Mouse (Mus musculus): ENCODE results near the gene 4930402F06Rik. TPM values are rescaled to one million over a fixed set of nuclear protein-coding genes. Genes with fewer than 3 reads are reported as not detected.

4930402F06Rik gene
- total and polyA plus RNA-seq, 2 experiments from 2014 or later: not detected

- Histone ChIP-seq H3K27ac (no peak overlapping the region), H3K4me3 (ENCODE audit: low read length) (no peak overlapping the region), H3K36me3 (ENCODE audit: insufficient read depth, low read length) (no peaks in the 10 kb centered on the region), H3K4me1 (ENCODE audit: insufficient read depth, low read length) (peaks cover 11% of the 10 kb centered on the region; the same call in 1 of the 2 replicates), H3K4me2 (ENCODE audit: low read depth, low read length) (no peak overlapping the region), H3K27me3 (ENCODE audit: insufficient read depth, low read length) (no peaks in the 10 kb centered on the region), H3K9me3 (ENCODE audit: low read length) (no peaks in the 10 kb centered on the region), H3K9ac (replicated peaks; ENCODE audit: low read length) (no peak overlapping the region)
- 69% methylated on average over 10 of the region's 10 CpGs for WGBS
- ATAC-seq (no peak), DNase-seq (ENCODE audit: low spot score) (no peak)
- TF ChIP-seq CTCF (IDR thresholded peaks at IDR 0.05; ENCODE audit: low read depth): no peak
These were observed 69.4 kb downstream of the 4930402F06Rik start for GRCm38 (mm10) chr2:35327583-35327982.

DNA sequence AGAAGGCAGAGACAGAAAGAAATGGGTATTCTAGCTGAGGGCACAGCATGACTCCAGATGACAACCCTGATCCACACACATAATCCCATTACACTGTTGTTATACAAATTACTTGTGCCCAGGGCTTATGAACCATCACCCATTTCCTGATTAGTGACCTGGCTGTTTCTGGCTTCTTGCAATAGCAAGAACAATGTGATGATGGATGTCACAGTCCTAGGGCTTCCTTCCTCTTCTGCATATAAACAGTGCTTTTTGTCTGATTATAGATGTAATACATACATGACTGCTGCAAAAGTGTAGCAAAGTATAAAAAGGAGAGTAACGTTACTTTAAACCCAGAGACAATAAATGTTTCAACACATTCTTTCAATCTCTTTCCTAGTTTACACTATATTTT lies 70.0 kb downstream of the 4930402F06Rik start:
- Histone ChIP-seq H3K4me2 (ENCODE audit: low read depth, low read length) (no peak overlapping the region), H3K27me3 (ENCODE audit: insufficient read depth, low read length) (no peaks in the 10 kb centered on the region), H3K9me3 (ENCODE audit: low read length) (no peaks in the 10 kb centered on the region), H3K27ac (no peak overlapping the region), H3K36me3 (ENCODE audit: insufficient read depth, low read length) (no peaks in the 10 kb centered on the region), H3K9ac (replicated peaks; ENCODE audit: low read length) (no peak overlapping the region), H3K4me1 (ENCODE audit: insufficient read depth, low read length) (peaks cover 18% of the 10 kb centered on the region), H3K4me3 (ENCODE audit: low read length) (no peak overlapping the region)
- WGBS: 61% methylated on average over 1 of the region's 1 CpGs
- ATAC-seq (no peak), DNase-seq (ENCODE audit: low spot score) (no peak)
- TF ChIP-seq CTCF (IDR thresholded peaks at IDR 0.05; ENCODE audit: low read depth): no peak

GRCm38 (mm10) chr2:35325930-35326329 lies 71.0 kb downstream of the 4930402F06Rik start:
- Histone ChIP-seq H3K4me1 (ENCODE audit: insufficient read depth, low read length) (peaks cover 20% of the 10 kb centered on the region), H3K4me3 (ENCODE audit: low read length) (no peak overlapping the region), H3K9ac (replicated peaks; ENCODE audit: low read length) (no peak overlapping the region), H3K36me3 (ENCODE audit: insufficient read depth, low read length) (no peaks in the 10 kb centered on the region), H3K4me2 (ENCODE audit: low read depth, low read length) (no peak overlapping the region), H3K27me3 (ENCODE audit: insufficient read depth, low read length) (no peaks in the 10 kb centered on the region), H3K9me3 (ENCODE audit: low read length) (no peaks in the 10 kb centered on the region), H3K27ac (no peak overlapping the region)
- TF ChIP-seq CTCF (IDR thresholded peaks at IDR 0.05; ENCODE audit: low read depth): no peak
- ATAC-seq (no peak), DNase-seq (ENCODE audit: low spot score) (no peak)
- 73% methylated on average over 10 of the region's 10 CpGs for WGBS

Other genes starting within 250 kb of the 4930402F06Rik start
- 65.2 and 79.8 TPM in 2 replicates for gene Rab14, start 196.1 kb downstream of the 4930402F06Rik start, total RNA-seq (2014; rRNA removed)
- gene Rab14, start 196.1 kb downstream of the 4930402F06Rik start, polyA plus RNA-seq (2015; fragmentation: Nextera tagmentation; extraction: Ambion mirVana): 495 and 511 TPM in 2 replicates
- gene Gsn, start 140.8 kb downstream of the 4930402F06Rik start, total RNA-seq (2014; rRNA removed): 35.4 and 50.1 TPM in 2 replicates
- gene Gsn, start 140.8 kb downstream of the 4930402F06Rik start, polyA plus RNA-seq (2015; fragmentation: Nextera tagmentation; extraction: Ambion mirVana): 33.8 and 39.4 TPM in 2 replicates
- 33.2 and 35.5 TPM in 2 replicates for gene Stom, start 60.2 kb downstream of the 4930402F06Rik start, total RNA-seq (2014; rRNA removed)
- 30.8 and 32.1 TPM in 2 replicates for gene Stom, start 60.2 kb downstream of the 4930402F06Rik start, polyA plus RNA-seq (2015; fragmentation: Nextera tagmentation; extraction: Ambion mirVana)
- gene 4930568D16Rik, start 29.4 kb downstream of the 4930402F06Rik start, total RNA-seq (2014; rRNA removed): not detected in 2 replicates
- not detected in 2 replicates for gene 4930568D16Rik, start 29.4 kb downstream of the 4930402F06Rik start, polyA plus RNA-seq (2015; fragmentation: Nextera tagmentation; extraction: Ambion mirVana)
- gene Ggta1, start 66.1 kb upstream of the 4930402F06Rik start, total RNA-seq (2014; rRNA removed): 3.8 and 11.8 TPM in 2 replicates
- 3.2 and 4.7 TPM in 2 replicates for gene Ggta1, start 66.1 kb upstream of the 4930402F06Rik start, polyA plus RNA-seq (2015; fragmentation: Nextera tagmentation; extraction: Ambion mirVana)
- 161 and 163 TPM in 2 replicates for gene Dab2ip, start 161.1 kb upstream of the 4930402F06Rik start, total RNA-seq (2014; rRNA removed)
- gene Dab2ip, start 161.1 kb upstream of the 4930402F06Rik start, polyA plus RNA-seq (2015; fragmentation: Nextera tagmentation; extraction: Ambion mirVana): 64.5 and 69.9 TPM in 2 replicates